Mouse (Mus musculus) hindbrain, embryonic 10.5 days (tissue): ENCODE data around the gene Pitpnm1. TPM values are rescaled to one million over a fixed set of nuclear protein-coding genes. Genes with fewer than 3 reads are reported as not detected.

Experiments used
- DNase-seq: peaks from one replicate; pipeline ENCODE4 v3.0.0-alpha.2; 2017; ENCODE audit warnings: low spot score
- H3K27ac ChIP-seq: fragments of 300-500 bp; sonication (generic); 2 replicates; pipeline ENCODE4 v1.5.1; 2016; ENCODE audit warnings: mild to moderate bottlenecking, moderate library complexity
- H3K27me3 ChIP-seq: fragments of 300-500 bp; sonication (generic); 2 replicates; pipeline ENCODE4 v1.6.1; 2016; ENCODE audit warnings: mild to moderate bottlenecking; ENCODE audit not compliant: poor library complexity, insufficient read depth, severe bottlenecking
- H3K36me3 ChIP-seq: fragments of 300-500 bp; sonication (generic); 2 replicates; pipeline ENCODE4 v1.6.1; 2016; ENCODE audit warnings: mild to moderate bottlenecking, moderate library complexity
- H3K4me1 ChIP-seq: fragments of 300-500 bp; sonication (generic); replicated peaks from 2 replicates; pipeline ENCODE4 v1.6.1; 2016; ENCODE audit warnings: mild to moderate bottlenecking
- H3K4me3 ChIP-seq: fragments of 300-500 bp; sonication (generic); 2 replicates; pipeline ENCODE4 v1.5.1; 2016; ENCODE audit warnings: mild to moderate bottlenecking, moderate library complexity
- H3K9me3 ChIP-seq: fragments of 300-500 bp; sonication (generic); 2 replicates; pipeline ENCODE4 v1.6.1; 2016; ENCODE audit warnings: mild to moderate bottlenecking, moderate library complexity
- WGBS: fragments of 180-500 bp; shearing (Covaris S2); methylation state at CpG from one replicate; pipeline ENCODE4 v1.1.7; 2016; 5-methylcytosine and 5-hydroxymethylcytosine counted together
- polyA plus RNA-seq: library from polyadenylated mRNA; unstranded; fragments of >200 nt; fragmentation: Nextera tagmentation; extraction: Ambion mirVana; gene quantifications from 2 replicates; pipeline ENCODE4 v1.2.1, GENCODE M21; 2016

The Pitpnm1 gene
- polyA plus RNA-seq, 1 experiment from 2014 or later, result 19.9 TPM

GRCm38 (mm10) chr19:4101466-4101865 lies 1.7 kb downstream of the Pitpnm1 start:
- WGBS, result 55% methylated on average over 6 of the region's 6 CpGs
- Histone ChIP-seq H3K9me3 (no peaks in the 10 kb centered on the region), H3K4me1 (peaks cover 51% of the 10 kb centered on the region), H3K27ac (no peak overlapping the region), H3K36me3 (no peaks in the 10 kb centered on the region), H3K27me3 (peaks cover 55% of the 10 kb centered on the region), H3K4me3 (peak overlapping the region; percentile 63)
- no peak for DNase-seq

- 72% methylated on average over 2 of the region's 2 CpGs for WGBS
- H3K4me3 ChIP-seq, result no peak overlapping the region
Observed at GRCm38 (mm10) chr19:4102049-4102448, 2.3 kb downstream of the Pitpnm1 start.

GRCm38 (mm10) chr19:4102626-4103025 lies 2.8 kb downstream of the Pitpnm1 start:
- H3K4me1 ChIP-seq, result peaks cover 46% of the 10 kb centered on the region
- H3K27me3 ChIP-seq, result peaks cover 55% of the 10 kb centered on the region
- no peaks in the 10 kb centered on the region for H3K9me3 ChIP-seq
- no peak overlapping the region for H3K4me3 ChIP-seq
- no peak overlapping the region for H3K27ac ChIP-seq
- no peaks in the 10 kb centered on the region for H3K36me3 ChIP-seq
- 94% methylated on average over 12 of the region's 12 CpGs for WGBS
- DNase-seq, result no peak

More at GRCm38 (mm10) chr19:4102049-4102448, 2.3 kb downstream of the Pitpnm1 start:
- DNase-seq, result no peak
- Histone ChIP-seq H3K4me1 (peaks cover 50% of the 10 kb centered on the region), H3K9me3 (no peaks in the 10 kb centered on the region), H3K27me3 (peaks cover 55% of the 10 kb centered on the region), H3K27ac (no peak overlapping the region), H3K36me3 (no peaks in the 10 kb centered on the region)

- Histone ChIP-seq H3K27me3 (peaks cover 54% of the 10 kb centered on the region), H3K36me3 (no peaks in the 10 kb centered on the region), H3K4me3 (no peak overlapping the region), H3K9me3 (no peaks in the 10 kb centered on the region), H3K27ac (no peak overlapping the region), H3K4me1 (peaks cover 40% of the 10 kb centered on the region)
- DNase-seq, result no peak
- 93% methylated on average over 18 of the region's 18 CpGs for WGBS
Observed at GRCm38 (mm10) chr19:4103294-4103693, 3.5 kb downstream of the Pitpnm1 start.

GRCm38 (mm10) chr19:4103792-4104191 lies 4.0 kb downstream of the Pitpnm1 start:
- H3K9me3 ChIP-seq, result no peaks in the 10 kb centered on the region
- peaks cover 50% of the 10 kb centered on the region for H3K27me3 ChIP-seq
- H3K4me3 ChIP-seq, result no peak overlapping the region
- no peaks in the 10 kb centered on the region for H3K36me3 ChIP-seq
- 77% methylated on average over 3 of the region's 3 CpGs for WGBS
- no peak for DNase-seq
- no peak overlapping the region for H3K27ac ChIP-seq
- H3K4me1 ChIP-seq, result peaks cover 35% of the 10 kb centered on the region

GRCm38 (mm10) chr19:4104675-4105194 lies 4.9 kb downstream of the Pitpnm1 start:
- Histone ChIP-seq H3K4me1 (peaks cover 25% of the 10 kb centered on the region), H3K27ac (no peak overlapping the region), H3K27me3 (peaks cover 42% of the 10 kb centered on the region), H3K36me3 (no peaks in the 10 kb centered on the region; the same call in 1 of the 2 replicates), H3K9me3 (no peaks in the 10 kb centered on the region), H3K4me3 (no peak overlapping the region)
- no peak for DNase-seq
- WGBS, result 93% methylated on average over 16 of the region's 16 CpGs

- DNase-seq, result no peak
- Histone ChIP-seq H3K4me3 (no peak overlapping the region), H3K36me3 (peaks cover 7% of the 10 kb centered on the region), H3K4me1 (peaks cover 11% of the 10 kb centered on the region), H3K9me3 (no peaks in the 10 kb centered on the region), H3K27ac (no peak overlapping the region), H3K27me3 (peaks cover 23% of the 10 kb centered on the region)
- 93% methylated on average over 14 of the region's 14 CpGs for WGBS
Observed at GRCm38 (mm10) chr19:4106654-4107053, 6.9 kb downstream of the Pitpnm1 start.

GRCm38 (mm10) chr19:4108535-4108934 lies 8.7 kb downstream of the Pitpnm1 start:
- Histone ChIP-seq H3K27me3 (0 out of 2 replicates have a peak, but pooled peaks cover 4% of the 10 kb centered on the region), H3K9me3 (no peaks in the 10 kb centered on the region), H3K4me1 (0 out of 2 replicates have a peak, but pooled peaks cover 5% of the 10 kb centered on the region), H3K36me3 (peaks cover 26% of the 10 kb centered on the region), H3K4me3 (no peak overlapping the region), H3K27ac (no peak overlapping the region)
- 86% methylated on average over 9 of the region's 9 CpGs for WGBS
- DNase-seq, result no peak

- Histone ChIP-seq H3K4me1 (peaks cover 5% of the 10 kb centered on the region; the same call in 1 of the 2 replicates), H3K9me3 (no peaks in the 10 kb centered on the region), H3K27me3 (no peaks in the 10 kb centered on the region), H3K27ac (no peak overlapping the region), H3K36me3 (peaks cover 63% of the 10 kb centered on the region), H3K4me3 (no peak overlapping the region)
- no peak for DNase-seq
- 95% methylated on average over 26 of the region's 26 CpGs for WGBS
Observed at GRCm38 (mm10) chr19:4112063-4112960, 12.5 kb downstream of the Pitpnm1 start.

GRCm38 (mm10) chr19:4113186-4113805 lies 13.5 kb downstream of the Pitpnm1 start:
- H3K27me3 ChIP-seq, result no peaks in the 10 kb centered on the region
- H3K36me3 ChIP-seq, result peaks cover 73% of the 10 kb centered on the region
- no peak overlapping the region for H3K27ac ChIP-seq
- 86% methylated on average over 13 of the region's 13 CpGs for WGBS
- H3K4me3 ChIP-seq, result no peak overlapping the region
- H3K9me3 ChIP-seq, result no peaks in the 10 kb centered on the region
- peaks cover 5% of the 10 kb centered on the region; the same call in 1 of the 2 replicates for H3K4me1 ChIP-seq
- no peak for DNase-seq

GRCm38 (mm10) chr19:4113806-4114230 lies 14.0 kb downstream of the Pitpnm1 start:
- no peak overlapping the region for H3K27ac ChIP-seq
- no peaks in the 10 kb centered on the region for H3K9me3 ChIP-seq
- no peak overlapping the region for H3K4me3 ChIP-seq
- no peak for DNase-seq
- H3K4me1 ChIP-seq, result peaks cover 5% of the 10 kb centered on the region; the same call in 1 of the 2 replicates
- H3K36me3 ChIP-seq, result peaks cover 75% of the 10 kb centered on the region
- no peaks in the 10 kb centered on the region for H3K27me3 ChIP-seq
- WGBS, result 74% methylated on average over 5 of the region's 5 CpGs

- no peak overlapping the region for H3K4me3 ChIP-seq
- peaks cover 5% of the 10 kb centered on the region; the same call in 1 of the 2 replicates for H3K4me1 ChIP-seq
- no peak for DNase-seq
- no peak overlapping the region; the same call in 1 of the 2 replicates for H3K27ac ChIP-seq
- H3K9me3 ChIP-seq, result no peaks in the 10 kb centered on the region
- no peaks in the 10 kb centered on the region for H3K27me3 ChIP-seq
- 92% methylated on average over 10 of the region's 10 CpGs for WGBS
- peaks cover 75% of the 10 kb centered on the region for H3K36me3 ChIP-seq
Observed at GRCm38 (mm10) chr19:4114551-4114950, 14.8 kb downstream of the Pitpnm1 start.
